Mouse (Mus musculus) MEL (cell line): ENCODE data around the gene Bcap31. TPM values are rescaled to one million over a fixed set of nuclear protein-coding genes. Genes with fewer than 3 reads are reported as not detected.

Source experiments
- DNase-seq: peaks from one replicate; pipeline ENCODE4 v3.0.0; 2011; ENCODE audit warnings: low read depth, low spot score
- H3K27ac ChIP-seq: 2 replicates; pipeline ENCODE4 v1.5.1; 2012; ENCODE audit warnings: low read depth, mild to moderate bottlenecking, control low read depth, low read length, moderate library complexity; ENCODE audit not compliant: control insufficient read depth
- H3K27me3 ChIP-seq, 2 experiments: fragments of 150-350 bp in 1 of 2; sonication (generic) in 1 of 2; 2 replicates each; pipeline ENCODE4 v1.6.1; 2012; ENCODE audit warnings: low read length in 2 of 2, mild to moderate bottlenecking in 2 of 2, improper control_type of control experiment in 1 of 2, moderate library complexity in 1 of 2; ENCODE audit not compliant: insufficient read depth in 2 of 2, control insufficient read depth in 1 of 2
- H3K36me3 ChIP-seq, 2 experiments: 2 replicates each; pipeline ENCODE4 v1.6.1; 2012 to 2014; ENCODE audit warnings: low read length in 2 of 2, improper control_type of control experiment in 1 of 2, inconsistent platforms in 1 of 2, mild to moderate bottlenecking in 1 of 2; ENCODE audit not compliant: insufficient read depth in 2 of 2, control insufficient read depth in 1 of 2
- H3K4me1 ChIP-seq, 2 experiments: fragments of 150-350 bp in 1 of 2; sonication (generic) in 1 of 2; 2 replicates each; pipeline ENCODE4 v1.6.1; 2012; ENCODE audit warnings: low read length in 2 of 2, improper control_type of control experiment in 1 of 2, mild to moderate bottlenecking in 1 of 2; ENCODE audit not compliant: insufficient read depth in 2 of 2, control insufficient read depth in 1 of 2
- H3K4me3 ChIP-seq, 2 experiments: fragments of 150-350 bp in 1 of 2; sonication (generic) in 1 of 2; 2 replicates each; pipeline ENCODE4 v1.5.1; 2012; ENCODE audit warnings: low read depth in 2 of 2, low read length in 2 of 2, mild to moderate bottlenecking in 2 of 2, moderate library complexity in 2 of 2, control low read depth in 1 of 2, improper control_type of control experiment in 1 of 2; ENCODE audit not compliant: control insufficient read depth in 1 of 2, insufficient read depth in 1 of 2
- H3K79me2 ChIP-seq: 2 replicates; pipeline ENCODE4 v1.6.1; 2012; ENCODE audit warnings: mild to moderate bottlenecking, low read length, moderate library complexity; ENCODE audit not compliant: control insufficient read depth, poor library complexity, insufficient read depth
- H3K9ac ChIP-seq: 2 replicates; pipeline ENCODE4 v1.6.1; 2012; ENCODE audit warnings: low read depth, mild to moderate bottlenecking, control low read depth, low read length, moderate library complexity; ENCODE audit not compliant: control insufficient read depth, poor library complexity, severe bottlenecking
- H3K9me3 ChIP-seq: fragments of 150-350 bp; sonication (generic); replicated peaks from 2 replicates; pipeline ENCODE4 v1.6.1; 2012; ENCODE audit warnings: mild to moderate bottlenecking, low read length, improper control_type of control experiment, moderate library complexity; ENCODE audit not compliant: insufficient read depth
- BHLHE40 ChIP-seq: IDR thresholded peaks from 2 replicates; pipeline ENCODE4 v1.6.1; 2012; ENCODE audit warnings: low read depth, mild to moderate bottlenecking, inconsistent platforms, low read length, improper control_type of control experiment, borderline replicate concordance
- CHD1 ChIP-seq: IDR thresholded peaks from 2 replicates; pipeline ENCODE4 v1.6.1; 2012; ENCODE audit warnings: low read depth, mild to moderate bottlenecking, inconsistent platforms, low read length, improper control_type of control experiment
- CHD2 ChIP-seq: IDR thresholded peaks from 2 replicates; pipeline ENCODE4 v1.6.1; 2011; ENCODE audit warnings: low read length, improper control_type of control experiment
- CTCF ChIP-seq, 3 experiments: IDR thresholded peaks in 2 of 3; conservative IDR thresholded peaks in 1 of 3; 2 replicates each; pipeline ENCODE4 v1.5.1; 2011 to 2012; ENCODE audit warnings: low read length in 3 of 3, low read depth in 2 of 3, mild to moderate bottlenecking in 2 of 3, improper control_type of control experiment in 1 of 3, inconsistent platforms in 1 of 3, mixed read lengths in 1 of 3, moderate library complexity in 1 of 3; ENCODE audit not compliant: control insufficient read depth in 1 of 3, insufficient read depth in 1 of 3, poor library complexity in 1 of 3, severe bottlenecking in 1 of 3
- E2F4 ChIP-seq: IDR thresholded peaks from 2 replicates; pipeline ENCODE4 v1.6.1; 2011; ENCODE audit warnings: low read depth, low read length, improper control_type of control experiment, borderline replicate concordance
- ELF1 ChIP-seq: IDR thresholded peaks from 2 replicates; pipeline ENCODE4 v1.6.1; 2014; ENCODE audit warnings: low read depth, mild to moderate bottlenecking, inconsistent platforms, low read length, improper control_type of control experiment, moderate library complexity
- ETS1 ChIP-seq: IDR thresholded peaks from 2 replicates; pipeline ENCODE4 v1.6.1; 2012; ENCODE audit warnings: low read depth, mild to moderate bottlenecking, inconsistent platforms, low read length, improper control_type of control experiment, moderate library complexity
- GABPA ChIP-seq: IDR thresholded peaks from 2 replicates; pipeline ENCODE4 v1.6.1; 2012; ENCODE audit warnings: low read depth, mild to moderate bottlenecking, inconsistent platforms, low read length, improper control_type of control experiment, moderate library complexity
- GATA1 ChIP-seq: IDR thresholded peaks from 2 replicates; pipeline ENCODE4 v1.6.1; 2011; ENCODE audit warnings: low read depth, low read length, improper control_type of control experiment
- HCFC1 ChIP-seq: IDR thresholded peaks from 2 replicates; pipeline ENCODE4 v1.6.1; 2012; ENCODE audit warnings: low read depth, mild to moderate bottlenecking, inconsistent platforms, low read length, improper control_type of control experiment, moderate library complexity
- JUND ChIP-seq: IDR thresholded peaks from 2 replicates; pipeline ENCODE4 v1.6.1; 2011; ENCODE audit warnings: low read depth, mild to moderate bottlenecking, improper control_type of control experiment, low read length
- MAX ChIP-seq: IDR thresholded peaks from 2 replicates; pipeline ENCODE4 v1.6.1; 2011; ENCODE audit warnings: low read length, improper control_type of control experiment
- MYC ChIP-seq: IDR thresholded peaks from 2 replicates; pipeline ENCODE4 v1.6.1; 2011; ENCODE audit warnings: low read depth, mild to moderate bottlenecking, low read length, improper control_type of control experiment, moderate library complexity
- NRF1 ChIP-seq: IDR thresholded peaks from 2 replicates; pipeline ENCODE4 v1.6.1; 2014; ENCODE audit warnings: low read depth, mild to moderate bottlenecking, inconsistent platforms, low read length, improper control_type of control experiment, moderate library complexity; ENCODE audit not compliant: poor library complexity, insufficient read depth, severe bottlenecking
- RAD21 ChIP-seq: IDR thresholded peaks from 2 replicates; pipeline ENCODE4 v1.6.1; 2011; ENCODE audit warnings: mild to moderate bottlenecking, low read depth, low read length, improper control_type of control experiment
- SIN3A ChIP-seq: IDR thresholded peaks from 2 replicates; pipeline ENCODE4 v1.6.1; 2012; ENCODE audit warnings: low read length, improper control_type of control experiment, inconsistent platforms
- TAL1 ChIP-seq: IDR thresholded peaks from 2 replicates; pipeline ENCODE4 v1.6.1; 2012; ENCODE audit warnings: mild to moderate bottlenecking, inconsistent platforms, low read length, moderate library complexity, mixed read lengths
- TBP ChIP-seq: IDR thresholded peaks from 2 replicates; pipeline ENCODE4 v1.8.0; 2011; ENCODE audit warnings: low read depth, low read length, improper control_type of control experiment
- TCF12 ChIP-seq: IDR thresholded peaks from 2 replicates; pipeline ENCODE4 v1.6.1; 2014; ENCODE audit warnings: low read depth, mild to moderate bottlenecking, inconsistent platforms, low read length, improper control_type of control experiment, moderate library complexity
- USF1 ChIP-seq: IDR thresholded peaks from 2 replicates; pipeline ENCODE4 v1.6.1; 2014; ENCODE audit warnings: low read depth, mild to moderate bottlenecking, inconsistent platforms, low read length, improper control_type of control experiment, moderate library complexity
- USF2 ChIP-seq, 2 experiments: IDR thresholded peaks; 2 replicates each; pipeline ENCODE4 v1.6.1; 2011 to 2012; ENCODE audit warnings: improper control_type of control experiment in 2 of 2, low read length in 2 of 2, borderline replicate concordance in 1 of 2, inconsistent platforms in 1 of 2, low read depth in 1 of 2, mild to moderate bottlenecking in 1 of 2; ENCODE audit not compliant: insufficient read depth in 1 of 2
- ZC3H11A ChIP-seq: IDR thresholded peaks from 2 replicates; pipeline ENCODE4 v1.6.1; 2012; ENCODE audit warnings: low read depth, mild to moderate bottlenecking, inconsistent platforms, low read length, improper control_type of control experiment
- ZMIZ1 ChIP-seq: IDR thresholded peaks from 2 replicates; pipeline ENCODE4 v1.6.1; 2012; ENCODE audit warnings: low read depth, mild to moderate bottlenecking, inconsistent platforms, low read length, improper control_type of control experiment, moderate library complexity
- ZNF384 ChIP-seq: IDR thresholded peaks from 2 replicates; pipeline ENCODE4 v1.6.1; 2012; ENCODE audit warnings: low read depth, mild to moderate bottlenecking, inconsistent platforms, low read length, improper control_type of control experiment
- polyA plus RNA-seq, 2 experiments: library from polyadenylated mRNA; stranded (reverse) in 1 of 2; unstranded in 1 of 2; fragments of >175 nt in 1 of 2; fragments of >200 nt in 1 of 2; gene quantifications; 2 replicates each; pipeline versions ENCODE4 v1.2.1 to v1.2.4; 2012; ENCODE audit warnings: low replicate concordance in 2 of 2, low read depth in 1 of 2; ENCODE audit not compliant: insufficient read length in 2 of 2, insufficient read depth in 1 of 2, missing spikeins in 1 of 2
- total RNA-seq: library from RNA; depleted of rRNA; stranded (reverse); fragments of 300-350 nt; gene quantifications from 2 replicates; pipeline ENCODE4 v1.2.3, GENCODE M21; 2012

Gene Bcap31
- total and polyA plus RNA-seq, 3 experiments, result 164 to 214 TPM; not detected in 1

- Histone ChIP-seq H3K4me3 (no peak overlapping the region), H3K36me3 (peaks cover 0 to 3% of the 10 kb centered on the region in 2 experiments; a peak in 2 of 4 replicates), H3K27ac (no peak overlapping the region), H3K4me1 (no peaks in the 10 kb centered on the region), H3K9ac (no peak overlapping the region), H3K79me2 (no peaks in the 10 kb centered on the region), H3K9me3 (no peaks in the 10 kb centered on the region), H3K27me3 (no peaks in the 10 kb centered on the region)
- DNase-seq, result no peak
- TF ChIP-seq BHLHE40, result no peak
- no peak for TF ChIP-seq GATA1
- TF ChIP-seq TAL1, result no peak
- no peak for TF ChIP-seq GABPA
- no peak for TF ChIP-seq ZC3H11A
- TF ChIP-seq USF1, result no peak
- no peak for TF ChIP-seq JUND
- TF ChIP-seq NRF1, result no peak
- no peak for TF ChIP-seq ELF1
- no peak for TF ChIP-seq ETS1
- no peak for TF ChIP-seq USF2 (IDR thresholded peaks at IDR 0.05; ENCODE audit: borderline replicate concordance in 1 of 2, insufficient read depth in 1 of 2, low read depth in 1 of 2, low read length in 2 of 2)
- TF ChIP-seq HCFC1, result no peak
- no peak for TF ChIP-seq CTCF (IDR thresholded peaks at IDR 0.05 in 2 of 3, conservative IDR thresholded peaks at IDR 0.05 in 1 of 3; ENCODE audit: control insufficient read depth in 1 of 3, insufficient read depth in 1 of 3, low read depth in 2 of 3, low read length in 3 of 3, poor library complexity in 1 of 3, severe bottlenecking in 1 of 3)
- no peak for TF ChIP-seq MYC
- no peak for TF ChIP-seq CHD2
These were observed 31.0 kb downstream of the Bcap31 start for GRCm38 (mm10) chrX:73684978-73685377.

- no peak for DNase-seq
- H3K9me3 ChIP-seq, result no peaks in the 10 kb centered on the region
- TF ChIP-seq TBP (no peak), CHD1 (no peak), ZMIZ1 (no peak), TAL1 (no peak), SIN3A (no peak), E2F4 (no peak), RAD21 (no peak), USF1 (no peak), CHD2 (no peak), USF2 (IDR thresholded peaks at IDR 0.05; ENCODE audit: borderline replicate concordance in 1 of 2, insufficient read depth in 1 of 2, low read depth in 1 of 2, low read length in 2 of 2) (no peak), MAX (no peak), BHLHE40 (no peak), HCFC1 (no peak), MYC (no peak), ZNF384 (no peak), TCF12 (no peak)
- H3K9ac ChIP-seq, result no peak overlapping the region
- peaks cover 0 to 3% of the 10 kb centered on the region in 2 experiments; a peak in 2 of 4 replicates for H3K36me3 ChIP-seq
- H3K27me3 ChIP-seq, result no peaks in the 10 kb centered on the region
- H3K27ac ChIP-seq, result no peak overlapping the region
- H3K4me1 ChIP-seq, result no peaks in the 10 kb centered on the region
- no peaks in the 10 kb centered on the region for H3K79me2 ChIP-seq
- H3K4me3 ChIP-seq, result no peak overlapping the region
These were observed 31.8 kb downstream of the Bcap31 start for GRCm38 (mm10) chrX:73684156-73684555.
